Mouse (Mus musculus) gastrocnemius, adult 8-10 months (tissue): ENCODE data around the gene Cuedc2. TPM values are rescaled to one million over a fixed set of nuclear protein-coding genes. Genes with fewer than 3 reads are reported as not detected.

ENCODE experiments used
- DNase-seq, 2 experiments: peaks; one replicate each; pipeline ENCODE4 v3.0.0; 2022; ENCODE audit warnings: low spot score in 2 of 2
- total RNA-seq, 4 experiments: library from RNA; stranded (reverse); gene quantifications; 2 replicates each; pipeline ENCODE4 v1.2.4; 2022

The Cuedc2 gene
- total RNA-seq = 10 to 100 TPM; 57.5 to 66.3 (median 64.3) TPM

GRCm38 (mm10) chr19:46338331-46338936 lies at the start of gene Cuedc2:
Gene Cuedc2 (minus strand): TSS chr19:46338702.
- DNase-seq = peak; percentile 95 to 96

- no peak for DNase-seq
Measured at GRCm38 (mm10) chr19:46382275-46382674, 43.8 kb upstream of the Cuedc2 start.

GRCm38 (mm10) chr19:46375891-46376290 lies 37.4 kb upstream of the Cuedc2 start:
- no peak for DNase-seq

- no peak for DNase-seq
Measured at GRCm38 (mm10) chr19:46375489-46375888, 37.0 kb upstream of the Cuedc2 start.

- DNase-seq = no peak
Measured at GRCm38 (mm10) chr19:46374477-46375088, 36.1 kb upstream of the Cuedc2 start.

- peak; percentile 55 to 71 for DNase-seq
Measured at GRCm38 (mm10) chr19:46369204-46369603, 30.7 kb upstream of the Cuedc2 start.

- DNase-seq = no peak
Measured at GRCm38 (mm10) chr19:46367798-46368590, 29.5 kb upstream of the Cuedc2 start.

GRCm38 (mm10) chr19:46363294-46364009 lies 24.9 kb upstream of the Cuedc2 start:
- no peak for DNase-seq

- DNase-seq = no peak
Measured at GRCm38 (mm10) chr19:46362104-46362503, 23.6 kb upstream of the Cuedc2 start.

GRCm38 (mm10) chr19:46358381-46358780 lies 19.9 kb upstream of the Cuedc2 start:
- DNase-seq = no peak

- DNase-seq = no peak
Measured at GRCm38 (mm10) chr19:46357344-46358280, 19.1 kb upstream of the Cuedc2 start.

GRCm38 (mm10) chr19:46356701-46357138 lies 18.2 kb upstream of the Cuedc2 start:
- peak; percentile 46 to 78 for DNase-seq

- DNase-seq = no peak
Measured at GRCm38 (mm10) chr19:46350168-46350932, 11.8 kb upstream of the Cuedc2 start, which contains the start of gene 2310034G01Rik. Gene 2310034G01Rik (minus strand): TSS chr19:46350302.

GRCm38 (mm10) chr19:46349550-46349949 lies 11.0 kb upstream of the Cuedc2 start:
- DNase-seq = no peak

GRCm38 (mm10) chr19:46348761-46349458 lies 10.4 kb upstream of the Cuedc2 start:
- peak; percentile 37 to 59 for DNase-seq

GRCm38 (mm10) chr19:46347936-46348668 lies 9.6 kb upstream of the Cuedc2 start:
- no peak for DNase-seq

GRCm38 (mm10) chr19:46347146-46347545 lies 8.6 kb upstream of the Cuedc2 start:
- DNase-seq = no peak

- no peak for DNase-seq
Measured at GRCm38 (mm10) chr19:46344710-46345419, 6.4 kb upstream of the Cuedc2 start.
